Mouse (Mus musculus) T-helper 17 cell (primary cell): ENCODE measurements around the gene Mbd6.

Experiments
- in situ Hi-C, 2 experiments: fragments of 300-600 bp; cut with MboI, MseI; formaldehyde crosslinking; loops; 1 replicate in 1 of 2; 2 replicates in 1 of 2; pipeline ENCODE4 v1.15.1; 2025; ENCODE audit warnings: high pct_unique_total_duplicates in 2 of 2

Gene Mbd6

DNA sequence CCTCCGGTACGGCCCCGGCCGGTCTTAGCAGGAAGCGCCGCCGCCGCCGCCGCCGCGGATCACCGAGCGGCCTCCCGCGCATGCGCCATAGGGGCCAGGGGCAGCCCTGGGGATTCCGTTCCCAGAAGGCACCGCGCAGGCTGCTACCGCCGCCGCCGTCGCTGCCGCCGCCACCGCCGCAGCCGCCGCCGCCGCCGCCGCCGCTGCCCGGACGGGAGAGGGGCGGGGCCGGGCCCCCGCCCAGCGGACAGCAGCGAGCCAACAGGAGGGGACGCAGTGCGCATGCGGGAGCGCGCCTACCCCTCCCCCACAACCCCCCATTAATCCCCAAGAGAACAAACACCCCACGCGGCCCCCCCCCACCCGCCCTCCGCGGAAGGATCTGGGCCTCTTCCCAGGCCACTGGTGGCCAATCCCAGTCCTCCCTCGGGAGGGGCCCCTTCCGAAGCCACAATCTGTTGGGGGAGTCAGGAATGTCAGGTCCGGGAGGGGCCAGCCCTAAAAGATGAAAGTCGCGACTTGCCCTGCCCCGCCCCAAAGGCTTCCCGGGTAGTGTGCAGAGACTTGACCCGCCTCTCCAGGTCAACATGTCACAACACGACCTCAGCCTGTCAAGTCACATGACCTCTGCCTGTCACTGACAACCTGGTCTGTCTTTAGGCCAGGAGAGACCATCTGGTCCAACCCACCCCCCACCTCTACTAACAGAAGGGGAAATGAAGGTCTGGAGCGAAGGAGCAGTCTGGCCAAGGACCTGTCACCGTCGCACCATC, at the start of gene Mbd6:
Gene Mbd6 (minus strand): TSS at position 219 of the 773 bp plus-strand sequence.
- in situ Hi-C loops: no loop called here

DNA sequence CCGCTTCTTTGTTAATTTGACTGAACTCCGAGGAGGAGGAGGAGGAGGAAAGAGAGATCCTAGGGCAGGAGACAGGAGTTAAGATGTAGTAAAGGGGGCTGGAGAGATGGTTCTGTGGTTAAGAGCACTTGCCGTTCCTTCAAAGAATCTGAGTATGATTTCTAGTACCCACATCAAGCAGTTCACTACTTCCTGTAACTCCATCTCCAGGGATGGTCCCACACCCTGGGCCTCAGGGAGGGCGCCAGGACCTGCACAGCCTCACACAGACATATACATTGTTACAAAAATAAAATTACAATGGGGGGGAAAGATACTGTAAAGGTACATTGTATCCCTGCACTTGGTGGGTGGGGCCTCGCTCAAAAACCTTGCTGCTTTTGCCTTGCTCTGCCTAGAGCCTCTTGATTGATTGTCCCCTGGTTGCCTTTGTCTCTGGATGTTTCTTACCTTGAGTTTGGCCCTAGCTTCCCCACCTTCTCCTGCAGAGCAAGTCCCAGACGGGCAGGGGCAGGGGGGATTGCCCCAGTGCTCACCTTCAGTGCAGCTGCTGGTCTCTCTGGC, 48.8 kb upstream of the Mbd6 start:
- in situ Hi-C loops: loop anchor here in 1 of 2 experiments (10.0 kb wide), 1 partner anchor 153 kb away; the partner anchor contains the start of gene Slc26a10

DNA sequence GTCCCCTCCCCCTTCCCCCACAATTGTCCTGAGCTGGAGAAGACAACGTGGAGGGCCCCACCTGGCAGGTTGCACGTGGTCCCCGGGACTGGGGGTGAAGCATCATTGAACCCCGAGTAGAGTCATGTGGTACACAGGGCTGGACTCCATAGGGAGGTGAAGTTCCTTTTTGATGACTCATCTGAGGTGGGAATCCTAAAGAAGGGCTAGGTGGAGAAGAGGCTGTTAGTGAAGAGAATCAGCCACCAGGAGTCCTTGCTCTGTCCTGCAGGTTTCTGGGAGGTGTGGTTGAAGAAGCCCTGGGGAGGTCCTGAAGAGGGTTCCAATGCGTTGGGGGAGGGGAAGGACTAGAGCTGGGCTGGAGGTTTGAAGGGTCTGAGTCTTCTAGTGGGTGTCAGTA, 48.1 kb upstream of the Mbd6 start:
- in situ Hi-C loops: loop anchor here in 1 of 2 experiments (10.0 kb wide), 1 partner anchor 152 kb away; the partner anchor contains the start of gene Slc26a10

DNA sequence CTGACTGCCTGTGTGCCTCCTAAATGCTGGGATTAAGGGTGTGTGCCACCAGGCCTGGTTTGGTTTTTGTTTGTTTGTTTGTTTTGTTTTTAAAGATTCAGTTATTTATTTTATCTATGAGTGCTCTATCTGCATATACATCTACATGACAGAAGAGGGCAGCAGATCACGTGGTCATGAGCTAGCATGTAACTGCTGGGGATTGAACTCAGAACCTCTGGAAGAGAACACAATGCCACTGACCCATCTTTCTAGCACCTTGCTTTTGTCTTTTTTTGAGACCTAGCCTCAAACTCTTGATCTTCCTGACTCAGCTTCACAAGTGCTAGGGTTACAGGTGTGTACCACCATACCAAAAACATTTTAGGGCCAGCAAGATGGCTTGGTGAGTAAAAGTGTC, 46.5 kb upstream of the Mbd6 start:
- in situ Hi-C loops: loop anchor here in 1 of 2 experiments (10.0 kb wide), 1 partner anchor 150 kb away; the partner anchor contains the start of gene Slc26a10

DNA sequence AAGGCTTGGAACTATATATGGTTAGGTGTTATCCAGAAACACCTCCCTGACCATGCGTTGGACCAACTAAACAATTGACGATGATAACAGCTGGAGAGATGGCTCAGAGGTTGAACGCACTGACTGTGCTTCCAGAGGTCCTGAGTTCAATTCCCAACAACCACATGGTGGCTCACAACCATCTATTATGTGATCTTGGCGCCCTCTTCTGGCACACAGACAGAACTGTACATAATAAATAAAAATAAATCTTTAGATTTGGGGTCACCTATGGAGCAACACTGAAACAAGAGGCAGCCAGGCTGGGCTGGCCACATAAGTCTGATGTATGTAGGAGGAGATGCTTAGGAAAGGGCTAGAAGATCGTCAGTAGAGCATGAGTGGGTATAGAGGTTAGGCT, 44.3 kb upstream of the Mbd6 start:
- in situ Hi-C loops: loop anchor here (5.0 to 10.0 kb wide), 2 partner anchors 146 to 148 kb away; partner anchors contain the start of gene Slc26a10 (in 1 of the 2)

DNA sequence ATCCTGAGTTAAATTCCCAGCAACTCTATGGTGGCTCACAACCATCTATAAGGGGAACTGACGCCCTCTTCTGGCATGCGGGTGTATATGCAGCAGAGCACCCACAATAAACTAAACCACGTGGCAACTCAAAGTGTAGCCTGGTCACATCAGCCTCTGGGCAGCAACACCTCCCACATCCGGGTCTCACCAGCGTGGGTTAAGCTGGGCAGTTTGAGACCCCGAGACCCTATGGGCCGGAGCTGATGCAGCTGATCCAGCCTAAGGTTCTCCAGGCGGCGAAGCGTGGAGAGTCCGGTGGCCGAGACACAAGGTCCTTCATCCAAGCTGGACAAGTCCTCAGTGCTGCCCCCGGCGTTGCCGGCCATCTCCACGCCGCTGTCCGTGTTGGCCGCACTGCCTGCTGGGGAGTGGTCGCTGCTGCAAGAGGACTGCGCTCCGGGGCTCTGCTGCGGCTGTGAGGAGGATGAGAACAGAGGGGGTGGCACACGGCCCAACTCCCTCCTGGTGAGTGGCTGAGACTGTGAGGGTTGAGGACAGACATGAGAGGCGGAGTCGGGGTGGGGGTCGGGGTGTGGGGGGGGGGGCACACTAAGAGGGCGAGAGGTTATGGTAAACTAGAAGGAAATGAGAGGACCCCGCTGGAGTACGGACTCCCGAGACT, 43.5 kb upstream of the Mbd6 start:
- in situ Hi-C loops: loop anchor here (5.0 to 10.0 kb wide), 2 partner anchors 145 to 148 kb away; partner anchors contain the start of gene Slc26a10 (in 1 of the 2)

DNA sequence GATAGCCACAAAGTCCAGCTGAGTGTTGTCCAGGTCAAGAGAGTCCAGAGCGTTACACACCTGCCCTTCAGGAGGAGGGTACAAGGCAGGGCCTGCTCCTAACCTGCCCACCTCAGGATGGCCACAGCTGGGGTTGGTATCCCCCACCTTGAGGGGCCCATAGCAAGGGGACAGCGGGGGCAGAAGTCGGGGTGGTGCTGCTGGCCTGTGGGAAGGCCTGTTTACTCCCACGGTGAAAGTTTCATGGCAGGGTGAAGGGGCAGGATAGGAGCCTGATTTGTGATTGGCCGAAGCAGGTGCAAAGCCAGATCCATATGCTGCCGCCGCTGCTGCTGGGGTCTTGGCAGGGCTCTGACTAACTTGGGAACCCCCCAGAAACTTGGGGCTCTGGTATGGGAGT, 41.4 kb upstream of the Mbd6 start:
- in situ Hi-C loops: loop anchor here (5.0 to 10.0 kb wide), 2 partner anchors 143 to 145 kb away; partner anchors contain the start of gene Slc26a10 (in 1 of the 2)

DNA sequence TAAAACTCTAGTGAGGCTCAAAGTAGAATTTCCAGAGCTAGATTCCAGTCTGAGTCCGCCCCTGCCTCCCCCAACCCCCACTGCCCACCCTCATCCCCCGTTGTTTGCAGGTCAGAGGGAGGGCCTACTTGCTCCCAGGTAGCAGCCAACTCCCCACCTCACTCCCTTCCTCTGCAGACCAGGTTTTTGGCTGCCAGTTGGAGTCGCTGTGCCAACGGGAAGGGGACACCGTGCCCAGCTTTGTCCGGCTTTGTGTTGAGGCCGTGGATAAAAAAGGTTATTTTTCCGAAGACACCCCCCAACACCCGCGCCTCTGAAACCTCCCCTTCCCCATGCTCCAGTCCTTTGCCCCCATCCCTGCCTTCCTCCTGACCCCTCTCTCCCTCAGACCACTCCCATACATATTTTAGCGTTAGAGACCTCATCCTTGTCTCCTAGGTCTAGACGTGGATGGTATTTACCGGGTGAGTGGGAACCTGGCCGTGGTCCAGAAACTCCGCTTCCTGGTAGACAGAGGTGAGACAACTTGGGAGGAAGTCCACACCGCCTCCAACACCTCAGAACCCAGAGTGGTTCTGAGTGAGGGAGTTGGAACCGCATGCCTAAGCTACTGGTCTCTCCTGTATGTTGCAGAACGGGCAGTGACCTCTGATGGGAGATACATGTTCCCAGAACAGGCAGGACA, 38.8 kb upstream of the Mbd6 start:
- in situ Hi-C loops: loop anchor here in 1 of 2 experiments (10.0 kb wide), 1 partner anchor 1007 kb away; the partner anchor contains the start of gene Cs

DNA sequence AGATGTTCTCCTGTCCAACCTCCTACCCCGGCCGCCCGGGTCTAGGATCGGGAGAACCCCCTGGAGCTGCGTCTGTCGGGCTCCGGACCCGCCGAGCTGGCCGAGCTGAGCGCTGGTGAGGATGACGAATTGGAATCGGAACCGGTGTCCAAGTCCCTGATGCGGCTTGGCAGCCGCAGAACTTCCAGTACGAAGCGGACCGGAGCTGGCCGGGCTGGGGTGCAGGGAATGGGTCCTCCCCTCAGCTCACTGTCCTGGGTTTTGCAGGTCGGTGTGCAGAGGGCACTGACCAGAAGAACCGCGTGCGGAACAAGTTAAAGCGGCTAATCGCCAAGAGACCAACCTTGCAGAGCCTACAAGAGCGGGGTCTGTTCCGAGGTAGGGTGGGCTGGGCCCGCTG, 38.0 kb upstream of the Mbd6 start:
- in situ Hi-C loops: loop anchor here in 1 of 2 experiments (10.0 kb wide), 1 partner anchor 1008 kb away; the partner anchor contains the start of gene Cs

DNA sequence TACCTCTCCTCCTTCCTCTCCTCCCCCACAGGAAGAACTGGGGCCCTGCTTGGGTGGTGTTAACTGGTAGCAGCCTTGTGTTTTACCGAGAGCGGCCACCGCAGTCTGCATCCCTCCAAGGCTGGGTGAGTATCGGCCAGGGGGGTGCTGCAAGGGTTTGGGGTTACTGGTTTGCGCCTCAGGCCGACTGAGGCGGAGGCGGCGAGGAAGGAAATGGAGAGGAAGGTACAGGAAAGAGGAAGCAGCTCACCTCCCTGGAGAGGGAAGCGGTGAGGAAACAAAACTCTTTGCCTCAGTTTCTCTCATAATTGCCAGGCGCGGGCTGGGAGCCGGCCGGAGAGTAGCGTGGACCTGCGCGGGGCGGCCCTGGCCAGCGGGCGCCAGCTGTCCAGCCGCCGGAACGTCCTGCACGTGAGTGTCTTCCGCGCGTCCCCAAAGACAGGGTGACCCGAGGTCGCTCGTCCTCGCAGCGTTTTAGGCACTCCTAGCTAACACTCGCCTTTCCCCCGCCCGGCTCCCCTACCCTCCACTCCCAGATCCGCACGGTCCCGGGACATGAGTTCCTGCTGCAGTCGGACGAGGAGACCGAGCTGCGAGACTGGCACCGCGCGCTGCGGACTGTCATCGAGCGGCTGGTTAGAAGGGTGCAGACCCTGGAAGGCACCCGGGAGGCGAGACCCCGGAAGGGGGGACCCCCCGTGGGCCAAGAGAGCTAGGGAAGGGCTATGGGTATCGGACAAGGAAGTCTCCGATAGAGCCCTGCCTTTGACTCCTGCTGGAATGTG, 37.4 kb upstream of the Mbd6 start:
- in situ Hi-C loops: loop anchor here in 1 of 2 experiments (10.0 kb wide), 1 partner anchor 1009 kb away; the partner anchor contains the start of gene Cs

DNA sequence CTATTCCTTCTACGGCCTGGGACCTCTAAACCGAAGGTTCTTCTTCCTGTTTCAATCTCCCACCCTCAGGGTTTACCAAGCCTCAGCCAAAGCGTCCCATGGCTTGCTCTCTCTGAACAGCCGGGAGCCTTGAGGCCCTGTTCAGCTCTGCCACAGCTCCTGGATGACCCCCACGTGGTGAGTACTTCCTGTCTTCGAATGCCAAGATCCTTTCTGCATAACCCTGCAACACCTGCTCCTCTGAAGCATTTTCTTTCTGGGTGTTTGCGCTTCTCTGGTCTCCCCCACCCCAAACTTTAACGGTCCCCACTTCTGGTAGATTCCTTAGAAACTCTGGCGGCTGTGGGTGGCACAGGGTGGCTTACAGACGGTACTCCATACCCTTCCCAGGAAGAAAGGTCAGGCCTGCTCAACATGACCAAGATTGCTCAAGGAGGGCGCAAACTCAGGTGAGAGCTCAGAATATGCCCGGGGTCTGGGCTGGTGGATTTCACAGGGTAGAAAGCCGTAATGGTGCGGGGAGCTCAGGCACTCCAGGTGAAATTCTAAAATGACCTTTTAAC, 36.7 kb upstream of the Mbd6 start:
- in situ Hi-C loops: loop anchor here in 1 of 2 experiments (10.0 kb wide), 1 partner anchor 1009 kb away; the partner anchor contains the start of gene Cs

DNA sequence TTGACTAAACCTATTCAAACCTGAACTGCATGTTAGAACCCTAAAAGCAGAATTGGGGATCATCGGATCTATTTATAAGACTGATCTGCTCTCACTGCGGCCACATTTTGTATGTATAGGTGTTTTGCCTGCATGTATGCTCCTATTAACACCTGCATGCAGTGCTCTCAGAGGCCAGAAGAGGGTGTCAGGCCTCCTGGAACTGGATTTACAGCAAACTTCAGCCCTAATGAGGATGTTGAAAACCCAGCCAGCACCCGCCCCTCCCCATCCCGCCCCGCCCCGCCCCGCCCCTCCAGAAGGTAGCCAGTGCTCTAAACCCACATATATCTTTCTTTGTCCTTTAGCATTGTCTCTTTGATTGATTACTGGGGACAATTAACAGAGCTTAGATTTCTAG, 35.7 kb upstream of the Mbd6 start:
- in situ Hi-C loops: loop anchor here in 1 of 2 experiments (10.0 kb wide), 1 partner anchor 1010 kb away; the partner anchor contains the start of gene Cs

DNA sequence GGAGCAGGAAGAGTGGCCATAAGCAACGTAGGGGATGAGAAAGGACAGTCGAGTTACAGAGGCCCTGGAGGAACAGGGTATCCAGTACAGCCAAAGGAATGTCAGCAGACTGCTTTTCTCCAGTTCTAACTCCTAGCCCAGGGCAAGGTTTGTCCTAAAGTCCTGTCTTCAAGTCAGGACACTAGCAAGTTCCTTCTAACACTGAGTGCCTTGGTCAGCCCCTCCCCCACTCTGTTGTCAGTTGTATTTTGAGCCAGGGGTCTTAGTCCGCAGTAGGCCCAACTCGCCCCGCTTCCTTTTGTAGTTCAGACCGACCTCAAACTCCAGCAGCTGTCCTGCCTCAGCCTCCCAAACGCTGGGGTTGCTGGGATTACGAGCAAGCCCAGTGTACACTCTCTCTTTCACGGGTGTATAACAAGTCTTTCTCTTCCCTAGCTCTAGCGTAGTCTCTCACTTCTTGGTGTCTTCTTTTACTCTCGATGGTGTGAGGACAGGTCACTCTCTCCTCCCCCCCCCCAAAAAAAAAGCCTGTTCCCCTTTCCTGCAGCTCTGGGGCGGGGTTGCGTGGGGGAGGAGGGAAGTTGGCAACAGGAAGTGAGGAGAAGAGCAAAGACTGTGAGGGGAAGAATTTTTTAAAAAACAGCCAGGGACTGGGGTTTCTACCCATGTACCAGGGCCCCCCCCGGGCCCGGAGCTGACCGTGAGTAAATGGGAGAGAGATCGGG, 34.5 kb upstream of the Mbd6 start:
- in situ Hi-C loops: loop anchor here in 1 of 2 experiments (10.0 kb wide), 1 partner anchor 1012 kb away; the partner anchor contains the start of gene Cs

DNA sequence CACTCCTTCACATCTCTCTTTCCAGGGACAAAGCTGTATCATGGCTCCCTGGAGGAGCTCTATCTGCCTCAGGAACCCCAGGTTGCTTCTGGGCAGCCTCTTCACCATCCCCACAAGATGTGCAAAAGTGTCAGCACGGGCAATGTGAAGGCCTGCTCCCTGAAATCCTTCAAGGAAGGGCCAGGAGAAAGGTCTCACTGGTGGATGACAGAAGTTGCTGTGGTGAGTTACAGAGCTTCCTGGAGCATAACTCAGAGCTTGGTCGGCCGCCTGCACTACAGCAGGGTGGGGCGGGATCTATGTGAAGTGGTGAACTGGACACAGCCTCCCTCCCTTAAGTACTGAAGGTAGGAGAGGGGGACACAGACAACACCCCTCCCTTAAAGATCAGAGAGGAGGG, 33.9 kb upstream of the Mbd6 start:
- in situ Hi-C loops: loop anchor here in 1 of 2 experiments (10.0 kb wide), 1 partner anchor 1012 kb away; the partner anchor contains the start of gene Cs

DNA sequence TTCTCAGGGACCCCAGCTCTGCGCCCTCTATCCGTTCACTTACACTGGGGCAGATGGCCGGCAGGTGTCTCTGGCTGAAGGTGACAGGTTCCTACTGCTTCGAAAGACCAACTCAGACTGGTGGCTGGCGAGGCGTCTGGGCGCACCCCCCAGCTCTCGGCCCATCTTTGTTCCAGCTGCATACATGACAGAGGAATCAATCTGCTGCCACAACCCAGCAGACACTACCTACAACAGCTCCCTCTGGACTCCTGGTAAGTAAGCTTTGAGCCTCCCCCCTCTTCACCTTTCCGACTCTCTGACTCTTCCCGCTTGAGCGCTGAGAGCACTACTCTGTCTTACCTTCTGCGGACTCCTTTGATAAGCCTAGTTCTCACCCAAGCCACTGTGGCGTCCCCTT, 33.4 kb upstream of the Mbd6 start:
- in situ Hi-C loops: loop anchor here in 1 of 2 experiments (10.0 kb wide), 1 partner anchor 1013 kb away; the partner anchor contains the start of gene Cs

DNA sequence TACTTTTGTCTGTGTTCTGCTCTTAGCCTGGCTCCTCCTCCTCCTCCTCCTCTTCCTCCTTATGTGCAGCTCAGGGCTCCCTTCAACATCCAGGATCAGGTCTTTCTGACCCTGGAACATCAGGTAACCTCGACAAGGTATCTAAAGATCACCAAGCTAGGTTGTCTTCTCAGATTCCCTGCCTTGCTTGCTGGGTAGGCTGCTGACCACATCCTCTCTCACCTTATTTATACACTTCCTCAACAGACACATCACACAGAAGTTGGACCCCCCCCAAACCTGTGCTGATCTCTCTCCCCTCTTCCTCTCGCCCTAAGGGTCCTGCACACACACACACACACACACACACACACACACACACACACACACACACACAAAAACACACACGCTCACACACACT, 32.8 kb upstream of the Mbd6 start, which contains the start of gene Arhgap9:
Gene Arhgap9 (plus strand): TSS at position 344 of the 400 bp plus-strand sequence.
- in situ Hi-C loops: loop anchor here in 1 of 2 experiments (10.0 kb wide), 1 partner anchor 1013 kb away; the partner anchor contains the start of gene Cs

DNA sequence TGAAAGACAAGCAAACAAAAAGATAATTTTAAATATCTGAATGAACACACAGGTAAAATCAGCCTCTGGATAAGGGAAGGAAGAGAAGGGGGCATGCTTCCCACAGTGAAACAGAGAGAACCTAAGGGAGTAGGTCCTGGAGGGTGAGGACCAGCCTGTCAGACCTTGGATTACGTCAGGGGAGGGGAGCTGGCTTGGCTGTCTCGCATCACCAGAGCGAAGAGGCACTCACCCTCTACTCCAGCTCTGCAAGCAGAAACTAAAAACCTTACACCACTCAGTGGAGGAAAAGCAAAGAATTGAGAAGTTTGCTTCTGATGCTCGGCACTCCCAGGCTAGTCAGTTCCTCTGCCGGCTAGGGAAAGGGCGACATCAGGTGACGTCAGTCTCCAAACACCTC, 31.2 kb upstream of the Mbd6 start:
- in situ Hi-C loops: loop anchor here (5.0 to 10.0 kb wide), 2 partner anchors 1015 to 1302 kb away; partner anchors contain the start of gene Cs (in 1 of the 2)

DNA sequence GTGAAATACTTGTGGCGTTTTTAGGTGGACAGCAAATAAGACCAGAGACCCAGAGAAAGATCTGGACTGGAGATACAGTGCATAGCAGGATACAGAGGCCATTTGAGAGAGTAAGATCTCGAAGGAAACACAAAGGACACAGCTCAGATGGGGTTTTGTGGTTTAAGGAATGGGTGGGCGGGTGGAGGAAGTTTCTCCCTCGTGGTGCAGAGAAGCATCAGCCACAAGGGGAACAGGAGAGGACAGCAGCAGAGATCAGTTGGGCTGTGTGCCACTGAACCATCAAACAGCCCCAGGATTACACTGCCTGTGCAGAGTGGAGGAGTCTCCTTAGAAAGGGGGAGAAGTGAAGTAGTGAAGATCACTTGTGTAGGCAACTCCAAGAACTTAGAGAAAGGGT, 29.2 kb upstream of the Mbd6 start:
- in situ Hi-C loops: loop anchor here (5.0 kb wide), 1 partner anchor 1304 kb away; no protein-coding TSS in a partner anchor
